Mouse (Mus musculus) CH12.LX (cell line): ENCODE results near the gene Pfpl. TPM values are rescaled to one million over a fixed set of nuclear protein-coding genes. Genes with fewer than 3 reads are reported as not detected.

Source experiments
- DNase-seq: peaks from one replicate; pipeline ENCODE4 v3.0.0-alpha.2; 2013; ENCODE audit errors: extremely low read depth
- H3K27ac ChIP-seq: 2 replicates; pipeline ENCODE4 v1.5.1; 2012; ENCODE audit warnings: low read depth, mild to moderate bottlenecking, control low read depth, moderate library complexity; ENCODE audit not compliant: insufficient read depth
- H3K27me3 ChIP-seq: replicated peaks from 2 replicates; pipeline ENCODE3; 2012; ENCODE audit warnings: inconsistent platforms
- H3K36me3 ChIP-seq, 2 experiments: replicated peaks in 1 of 2; 2 replicates each; pipeline versions ENCODE3 to v1.6.1; 2012; ENCODE audit warnings: inconsistent platforms in 1 of 2, low read length in 1 of 2, mild to moderate bottlenecking in 1 of 2, mixed read lengths in 1 of 2, moderate library complexity in 1 of 2; ENCODE audit not compliant: control insufficient read depth in 1 of 2, insufficient read depth in 1 of 2
- H3K4me1 ChIP-seq, 2 experiments: 2 replicates each; pipeline ENCODE4 v1.6.1; 2012; ENCODE audit warnings: inconsistent platforms in 1 of 2, moderate library complexity in 1 of 2; ENCODE audit not compliant: insufficient read depth in 2 of 2, control insufficient read depth in 1 of 2
- H3K4me2 ChIP-seq: 2 replicates; pipeline ENCODE4 v1.6.1; 2012; ENCODE audit warnings: low read depth, mild to moderate bottlenecking, control low read depth; ENCODE audit not compliant: poor library complexity, insufficient read depth, severe bottlenecking
- H3K4me3 ChIP-seq, 3 experiments: fragments of 150-350 bp in 1 of 3; sonication (generic) in 1 of 3; replicated peaks in 1 of 3; 2 replicates each; pipeline versions ENCODE3 to v1.5.1; 2011 to 2012; ENCODE audit warnings: low read depth in 2 of 3, low read length in 2 of 3, mild to moderate bottlenecking in 2 of 3, moderate library complexity in 2 of 3, control low read depth in 1 of 3, improper control_type of control experiment in 1 of 3, inconsistent platforms in 1 of 3, mixed read lengths in 1 of 3; ENCODE audit not compliant: poor library complexity in 1 of 3
- H3K79me2 ChIP-seq: replicated peaks from 2 replicates; pipeline ENCODE4 v1.6.1; 2012; ENCODE audit warnings: mild to moderate bottlenecking, moderate library complexity; ENCODE audit not compliant: control insufficient read depth, poor library complexity, insufficient read depth, severe bottlenecking; ENCODE audit errors: extremely low read depth
- H3K9ac ChIP-seq: 2 replicates; pipeline ENCODE4 v1.6.1; 2012; ENCODE audit warnings: low read depth, mild to moderate bottlenecking, control low read depth, moderate library complexity; ENCODE audit not compliant: insufficient read depth
- H3K9me3 ChIP-seq: replicated peaks from 2 replicates; pipeline ENCODE3; 2012; ENCODE audit warnings: low read length, inconsistent platforms, mixed read lengths
- BHLHE40 ChIP-seq: IDR thresholded peaks from 2 replicates; pipeline ENCODE4 v1.6.1; 2011; ENCODE audit warnings: mild to moderate bottlenecking, low read depth, low read length, improper control_type of control experiment
- CHD1 ChIP-seq: IDR thresholded peaks from 2 replicates; pipeline ENCODE4 v1.6.1; 2012; ENCODE audit warnings: low read depth, low read length, improper control_type of control experiment, inconsistent platforms
- CTCF ChIP-seq, 2 experiments: IDR thresholded peaks in 1 of 2; conservative IDR thresholded peaks in 1 of 2; 2 replicates each; pipeline ENCODE4 v1.5.1; 2011 to 2012; ENCODE audit warnings: low read depth in 2 of 2, low read length in 2 of 2, improper control_type of control experiment in 1 of 2, inconsistent platforms in 1 of 2, mild to moderate bottlenecking in 1 of 2, moderate library complexity in 1 of 2
- E2F4 ChIP-seq: IDR thresholded peaks from 2 replicates; pipeline ENCODE4 v1.6.1; 2011; ENCODE audit warnings: low read depth, low read length, improper control_type of control experiment; ENCODE audit not compliant: insufficient replicate concordance
- ELF1 ChIP-seq: IDR thresholded peaks from 2 replicates; pipeline ENCODE4 v1.6.1; 2014; ENCODE audit warnings: low read depth, mild to moderate bottlenecking, inconsistent platforms, low read length, improper control_type of control experiment
- EP300 ChIP-seq: IDR thresholded peaks from 2 replicates; pipeline ENCODE4 v1.6.1; 2011; ENCODE audit warnings: low read length, improper control_type of control experiment
- ETS1 ChIP-seq: conservative IDR thresholded peaks from 2 replicates; pipeline ENCODE4 v1.6.1; 2012; ENCODE audit warnings: low read depth, mild to moderate bottlenecking, inconsistent platforms, low read length, improper control_type of control experiment, moderate library complexity
- GABPA ChIP-seq: IDR thresholded peaks from 2 replicates; pipeline ENCODE4 v1.6.1; 2012; ENCODE audit warnings: low read depth, low read length, improper control_type of control experiment, inconsistent platforms; ENCODE audit not compliant: insufficient replicate concordance
- HCFC1 ChIP-seq: IDR thresholded peaks from 2 replicates; pipeline ENCODE4 v1.6.1; 2012; ENCODE audit warnings: low read depth, mild to moderate bottlenecking, inconsistent platforms, low read length, improper control_type of control experiment
- IRF4 ChIP-seq: IDR thresholded peaks from 2 replicates; pipeline ENCODE4 v1.6.1; 2014; ENCODE audit warnings: low read depth, mild to moderate bottlenecking, inconsistent platforms, low read length, improper control_type of control experiment
- JUN ChIP-seq: IDR thresholded peaks from 2 replicates; pipeline ENCODE4 v1.6.1; 2011; ENCODE audit warnings: low read depth, mild to moderate bottlenecking, low read length, improper control_type of control experiment, moderate library complexity; ENCODE audit not compliant: insufficient read depth
- KAT2A ChIP-seq: IDR thresholded peaks from 2 replicates; pipeline ENCODE4 v1.6.1; 2012; ENCODE audit warnings: low read length, improper control_type of control experiment, inconsistent platforms; ENCODE audit not compliant: insufficient replicate concordance
- MAFK ChIP-seq: IDR thresholded peaks from 2 replicates; pipeline ENCODE4 v1.6.1; 2011; ENCODE audit warnings: low read length, improper control_type of control experiment; ENCODE audit not compliant: insufficient replicate concordance
- MAX ChIP-seq: IDR thresholded peaks from 2 replicates; pipeline ENCODE4 v1.6.1; 2011; ENCODE audit warnings: low read length, improper control_type of control experiment
- MEF2A ChIP-seq: IDR thresholded peaks from 2 replicates; pipeline ENCODE4 v1.6.1; 2014; ENCODE audit warnings: low read depth, mild to moderate bottlenecking, inconsistent platforms, low read length, improper control_type of control experiment, borderline replicate concordance
- NELFE ChIP-seq: IDR thresholded peaks from 2 replicates; pipeline ENCODE4 v1.6.1; 2011; ENCODE audit warnings: low read depth, low read length, improper control_type of control experiment
- SMC3 ChIP-seq: IDR thresholded peaks from 2 replicates; pipeline ENCODE4 v1.6.1; 2011; ENCODE audit warnings: low read depth, low read length, improper control_type of control experiment
- TBP ChIP-seq: conservative IDR thresholded peaks from 2 replicates; pipeline ENCODE4 v1.6.1; 2011; ENCODE audit warnings: low read depth, low read length, improper control_type of control experiment
- TCF12 ChIP-seq: IDR thresholded peaks from 2 replicates; pipeline ENCODE4 v1.6.1; 2014; ENCODE audit warnings: low read depth, mild to moderate bottlenecking, inconsistent platforms, low read length, improper control_type of control experiment
- UBTF ChIP-seq: IDR thresholded peaks from 2 replicates; pipeline ENCODE4 v1.6.1; 2012; ENCODE audit warnings: low read depth, mild to moderate bottlenecking, inconsistent platforms, low read length, improper control_type of control experiment, moderate library complexity
- USF1 ChIP-seq: IDR thresholded peaks from 2 replicates; pipeline ENCODE4 v1.6.1; 2014; ENCODE audit warnings: low read depth, mild to moderate bottlenecking, inconsistent platforms, low read length, improper control_type of control experiment
- USF2 ChIP-seq: conservative IDR thresholded peaks from 2 replicates; pipeline ENCODE4 v1.6.1; 2011; ENCODE audit warnings: low read depth, low read length, improper control_type of control experiment
- ZC3H11A ChIP-seq: IDR thresholded peaks from 2 replicates; pipeline ENCODE4 v1.6.1; 2012; ENCODE audit warnings: low read depth, mild to moderate bottlenecking, inconsistent platforms, low read length, improper control_type of control experiment
- ZNF384 ChIP-seq: IDR thresholded peaks from 2 replicates; pipeline ENCODE4 v1.6.1; 2012; ENCODE audit warnings: low read depth, low read length, improper control_type of control experiment, inconsistent platforms
- dilution Hi-C: fragments of 300-500 bp; cut with MboI; formaldehyde crosslinking; loops from 2 replicates; pipeline ENCODE4 v1.14.3; 2020; ENCODE audit warnings: low sequenced_read_pairs; ENCODE audit not compliant: extremely low pct_unique_long_range_greater_than_20kb, extremely low pct_ligation_motif_present
- in situ Hi-C: fragments of 300-500 bp; cut with MboI; formaldehyde crosslinking; loops from 3 replicates; pipeline ENCODE4 v1.14.3; 2019; ENCODE audit warnings: low sequenced_read_pairs, low pct_ligation_motif_present, low pct_unique_long_range_greater_than_20kb, mixed read lengths
- polyA plus RNA-seq: library from polyadenylated mRNA; unstranded; fragments of >175 nt; gene quantifications from 2 replicates; pipeline ENCODE4 v1.2.1, GENCODE M21; 2012; ENCODE audit warnings: low read depth; ENCODE audit not compliant: insufficient read length
- total RNA-seq, 2 experiments: library from RNA; depleted of rRNA; stranded (reverse); fragments of 300-350 nt in 1 of 2; fragments of >200 nt in 1 of 2; gene quantifications; 2 replicates each; pipeline ENCODE4 v1.2.3; 2012 to 2014

Gene Pfpl
- total and polyA plus RNA-seq, 3 experiments, result not detected

DNA sequence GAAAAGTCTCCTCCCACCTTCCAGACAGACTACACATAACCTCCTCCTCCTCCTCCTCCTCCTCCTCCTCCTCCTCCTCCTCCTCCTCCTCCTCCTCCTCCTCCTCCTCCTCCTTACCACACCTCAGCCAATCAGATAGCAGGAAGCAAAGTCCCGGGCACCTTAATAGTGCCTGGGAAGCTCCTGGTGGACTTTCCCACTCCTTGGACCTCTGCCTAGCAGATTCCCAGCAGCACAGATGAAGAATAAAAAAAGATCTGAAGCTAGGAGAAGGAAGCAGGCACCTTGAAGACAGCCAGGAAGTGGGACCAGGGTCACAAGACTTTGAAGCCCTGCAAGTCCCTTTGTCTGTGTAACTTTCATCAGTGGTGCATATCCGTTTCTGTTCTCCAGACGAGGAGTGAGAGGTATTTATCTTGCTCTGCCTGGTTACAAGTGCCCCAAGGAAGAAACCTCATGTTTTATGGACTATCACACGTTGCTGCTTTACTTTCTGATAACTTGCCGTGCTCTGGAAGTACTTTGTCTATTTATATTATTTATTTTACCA, 49.1 kb downstream of the Pfpl start:
- TF ChIP-seq TBP (no peak), CTCF (conservative IDR thresholded peaks at IDR 0.05 in 1 of 2, IDR thresholded peaks at IDR 0.05 in 1 of 2; ENCODE audit: low read depth in 2 of 2, low read length in 2 of 2) (no peak), ZC3H11A (no peak), USF2 (no peak), SMC3 (no peak), USF1 (no peak), NELFE (no peak), CHD1 (no peak), UBTF (no peak), ZNF384 (no peak), JUN (no peak)
- in situ Hi-C loops, result loop anchor here (25.0 kb wide), 1 partner anchor 464 kb away; no protein-coding TSS in a partner anchor
- Histone ChIP-seq H3K9ac (no peak overlapping the region), H3K4me1 (peaks cover 28 to 78% of the 10 kb centered on the region in 2 experiments), H3K9me3 (no peaks in the 10 kb centered on the region), H3K4me2 (no peak overlapping the region), H3K27ac (peak overlapping the region; percentile 19; the same call in 1 of the 2 replicates), H3K79me2 (no peaks in the 10 kb centered on the region), H3K36me3 (peaks cover 41 to 82% of the 10 kb centered on the region in 2 experiments), H3K27me3 (no peaks in the 10 kb centered on the region), H3K4me3 (no peak overlapping the region)
- DNase-seq, result no peak
- dilution Hi-C loops, result no loop called here

DNA sequence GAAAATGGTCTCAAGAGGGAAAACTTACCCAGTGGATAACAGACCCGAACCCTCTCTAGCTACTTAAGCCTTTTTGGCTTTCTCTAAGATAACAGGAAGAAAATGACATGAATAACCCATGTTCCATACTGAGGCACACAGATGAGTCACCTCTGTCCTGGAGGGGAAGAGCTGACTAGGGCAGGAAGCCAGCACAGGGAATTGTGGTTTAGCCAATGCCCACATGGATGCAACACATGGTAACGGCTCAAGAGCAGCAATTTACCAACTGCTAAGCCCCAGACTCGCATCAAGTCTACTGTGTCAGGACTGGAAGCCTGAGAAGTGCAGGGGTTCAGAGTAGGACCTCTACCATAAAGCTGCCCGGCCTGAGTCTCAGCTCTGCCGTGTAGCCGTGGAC, 50.7 kb downstream of the Pfpl start:
- Histone ChIP-seq H3K4me2 (no peak overlapping the region), H3K4me3 (no peak overlapping the region), H3K27ac (no peak overlapping the region), H3K36me3 (peaks cover 56 to 90% of the 10 kb centered on the region in 2 experiments), H3K79me2 (no peaks in the 10 kb centered on the region), H3K9ac (no peak overlapping the region), H3K4me1 (peaks cover 21 to 64% of the 10 kb centered on the region in 2 experiments), H3K9me3 (no peaks in the 10 kb centered on the region), H3K27me3 (no peaks in the 10 kb centered on the region)
- in situ Hi-C loops (loop anchor here (25.0 kb wide), 1 partner anchor 466 kb away; no protein-coding TSS in a partner anchor), dilution Hi-C loops (no loop called here)
- no peak for DNase-seq
- TF ChIP-seq EP300 (0 out of 2 replicates have a peak, but pooled peaks have one; percentile 32), TBP (no peak), ETS1 (0 out of 2 replicates have a peak, but pooled peaks have one; percentile 18), ZC3H11A (no peak), JUN (no peak), ELF1 (no peak), BHLHE40 (no peak), IRF4 (no peak), MAFK (no peak), MAX (no peak), MEF2A (no peak), UBTF (no peak), TCF12 (no peak), KAT2A (no peak), E2F4 (no peak), USF1 (no peak), GABPA (no peak), HCFC1 (no peak)
